Mouse (Mus musculus): ENCODE measurements around the gene Prdx2. TPM values are rescaled to one million over a fixed set of nuclear protein-coding genes. Genes with fewer than 3 reads are reported as not detected.
A peak's percentile ranks its signal among the peaks of the same experiment; 100 is the strongest.

Gene Prdx2
- polyA plus RNA-seq, 1 experiment from 2014 or later: 771 TPM

- no peaks in the 10 kb centered on the region for H3K9me3 ChIP-seq (ENCODE audit: control insufficient read depth, low read length)
- DNase-seq (ENCODE audit: low spot score) (peak; percentile 91), ATAC-seq (replicated peaks; ENCODE audit: low FRiP score, low TSS enrichment, low read depth) (peak; percentile 84)
- peak overlapping the region; percentile 61 for H3K9ac ChIP-seq (ENCODE audit: low read length)
- H3K4me1 ChIP-seq (replicated peaks; ENCODE audit: control insufficient read depth, insufficient read depth, low read length): peaks cover 19% of the 10 kb centered on the region
- peaks cover 12% of the 10 kb centered on the region for H3K36me3 ChIP-seq (ENCODE audit: control insufficient read depth, insufficient read depth, low read length)
- peak overlapping the region; percentile 70 for H3K4me3 ChIP-seq (ENCODE audit: low read depth, low read length)
- peak overlapping the region; percentile 9; the same call in 1 of the 2 replicates for H3K27ac ChIP-seq (ENCODE audit: low read depth)
- H3K27me3 ChIP-seq (replicated peaks; ENCODE audit: control insufficient read depth, insufficient read depth, low read length): no peaks in the 10 kb centered on the region
- under 1% methylated on average over 41 of the region's 41 CpGs for WGBS
- H3K4me2 ChIP-seq (ENCODE audit: low read length): peak overlapping the region; percentile 87
Observed at GRCm38 (mm10) chr8:84965731-84966291, 3.6 kb upstream of the Prdx2 start.

- Histone ChIP-seq H3K27ac (ENCODE audit: low read depth) (no peak overlapping the region; the same call in 1 of the 2 replicates), H3K4me2 (ENCODE audit: low read length) (peak overlapping the region; percentile 87; the same call in 1 of the 2 replicates), H3K4me3 (ENCODE audit: low read depth, low read length) (no peak overlapping the region), H3K9ac (ENCODE audit: low read length) (no peak overlapping the region), H3K36me3 (ENCODE audit: control insufficient read depth, insufficient read depth, low read length) (peaks cover 15% of the 10 kb centered on the region), H3K9me3 (ENCODE audit: control insufficient read depth, low read length) (no peaks in the 10 kb centered on the region), H3K4me1 (replicated peaks; ENCODE audit: control insufficient read depth, insufficient read depth, low read length) (peaks cover 22% of the 10 kb centered on the region), H3K27me3 (replicated peaks; ENCODE audit: control insufficient read depth, insufficient read depth, low read length) (no peaks in the 10 kb centered on the region)
- DNase-seq (ENCODE audit: low spot score) (no peak), ATAC-seq (replicated peaks; ENCODE audit: low FRiP score, low TSS enrichment, low read depth) (no peak)
- WGBS: 40% methylated on average over 3 of the region's 3 CpGs
Observed at GRCm38 (mm10) chr8:84966603-84967002, 2.8 kb upstream of the Prdx2 start.

GRCm38 (mm10) chr8:84967532-84968304 is 1.7 kb upstream of the Prdx2 start:
- DNase-seq (ENCODE audit: low spot score) (no peak), ATAC-seq (replicated peaks; ENCODE audit: low FRiP score, low TSS enrichment, low read depth) (no peak)
- Histone ChIP-seq H3K4me2 (ENCODE audit: low read length) (no peak overlapping the region), H3K4me1 (replicated peaks; ENCODE audit: control insufficient read depth, insufficient read depth, low read length) (peaks cover 22% of the 10 kb centered on the region), H3K9me3 (ENCODE audit: control insufficient read depth, low read length) (no peaks in the 10 kb centered on the region), H3K4me3 (ENCODE audit: low read depth, low read length) (no peak overlapping the region), H3K36me3 (ENCODE audit: control insufficient read depth, insufficient read depth, low read length) (peaks cover 22% of the 10 kb centered on the region), H3K27me3 (replicated peaks; ENCODE audit: control insufficient read depth, insufficient read depth, low read length) (no peaks in the 10 kb centered on the region), H3K27ac (ENCODE audit: low read depth) (no peak overlapping the region), H3K9ac (ENCODE audit: low read length) (no peak overlapping the region)
- 92% methylated on average over 13 of the region's 13 CpGs for WGBS

GRCm38 (mm10) chr8:84968650-84969049 is 737 bp upstream of the Prdx2 start:
- Histone ChIP-seq H3K9me3 (ENCODE audit: control insufficient read depth, low read length) (no peaks in the 10 kb centered on the region), H3K27ac (ENCODE audit: low read depth) (peak overlapping the region; percentile 81), H3K4me3 (ENCODE audit: low read depth, low read length) (peak overlapping the region; percentile 68), H3K27me3 (replicated peaks; ENCODE audit: control insufficient read depth, insufficient read depth, low read length) (no peaks in the 10 kb centered on the region), H3K4me1 (replicated peaks; ENCODE audit: control insufficient read depth, insufficient read depth, low read length) (peaks cover 22% of the 10 kb centered on the region), H3K36me3 (ENCODE audit: control insufficient read depth, insufficient read depth, low read length) (peaks cover 31% of the 10 kb centered on the region), H3K9ac (ENCODE audit: low read length) (peak overlapping the region; percentile 87), H3K4me2 (ENCODE audit: low read length) (peak overlapping the region; percentile 87)
- WGBS: 6% methylated on average over 2 of the region's 2 CpGs
- no peak for DNase-seq (ENCODE audit: low spot score)
- no peak for ATAC-seq (replicated peaks; ENCODE audit: low FRiP score, low TSS enrichment, low read depth)

- H3K9me3 ChIP-seq (ENCODE audit: control insufficient read depth, low read length): no peaks in the 10 kb centered on the region
- H3K9ac ChIP-seq (ENCODE audit: low read length): peak overlapping the region; percentile 87
- H3K27me3 ChIP-seq (replicated peaks; ENCODE audit: control insufficient read depth, insufficient read depth, low read length): no peaks in the 10 kb centered on the region
- DNase-seq (ENCODE audit: low spot score): no peak
- WGBS: 7% methylated on average over 21 of the region's 21 CpGs
- peak overlapping the region; percentile 68 for H3K4me3 ChIP-seq (ENCODE audit: low read depth, low read length)
- no peak for ATAC-seq (replicated peaks; ENCODE audit: low FRiP score, low TSS enrichment, low read depth)
- H3K4me1 ChIP-seq (replicated peaks; ENCODE audit: control insufficient read depth, insufficient read depth, low read length): peaks cover 26% of the 10 kb centered on the region
- H3K36me3 ChIP-seq (ENCODE audit: control insufficient read depth, insufficient read depth, low read length): peaks cover 46% of the 10 kb centered on the region
- H3K4me2 ChIP-seq (ENCODE audit: low read length): peak overlapping the region; percentile 87
- peak overlapping the region; percentile 81; the same call in 1 of the 2 replicates for H3K27ac ChIP-seq (ENCODE audit: low read depth)
Observed at GRCm38 (mm10) chr8:84970135-84970790, 876 bp downstream of the Prdx2 start.

- H3K27ac ChIP-seq (ENCODE audit: low read depth): no peak overlapping the region
- WGBS: 60% methylated on average over 5 of the region's 5 CpGs
- peak overlapping the region; percentile 68 for H3K4me3 ChIP-seq (ENCODE audit: low read depth, low read length)
- peaks cover 29% of the 10 kb centered on the region for H3K4me1 ChIP-seq (replicated peaks; ENCODE audit: control insufficient read depth, insufficient read depth, low read length)
- DNase-seq (ENCODE audit: low spot score) (no peak), ATAC-seq (replicated peaks; ENCODE audit: low FRiP score, low TSS enrichment, low read depth) (no peak)
- peak overlapping the region; percentile 87 for H3K4me2 ChIP-seq (ENCODE audit: low read length)
- peaks cover 47% of the 10 kb centered on the region for H3K36me3 ChIP-seq (ENCODE audit: control insufficient read depth, insufficient read depth, low read length)
- H3K9me3 ChIP-seq (ENCODE audit: control insufficient read depth, low read length): no peaks in the 10 kb centered on the region
- no peaks in the 10 kb centered on the region for H3K27me3 ChIP-seq (replicated peaks; ENCODE audit: control insufficient read depth, insufficient read depth, low read length)
- peak overlapping the region; percentile 87 for H3K9ac ChIP-seq (ENCODE audit: low read length)
Observed at GRCm38 (mm10) chr8:84970913-84971312, 1.5 kb downstream of the Prdx2 start.

GRCm38 (mm10) chr8:84973079-84973478 is 3.7 kb downstream of the Prdx2 start:
- Histone ChIP-seq H3K9me3 (ENCODE audit: control insufficient read depth, low read length) (no peaks in the 10 kb centered on the region), H3K36me3 (ENCODE audit: control insufficient read depth, insufficient read depth, low read length) (peaks cover 47% of the 10 kb centered on the region), H3K4me2 (ENCODE audit: low read length) (no peak overlapping the region), H3K27me3 (replicated peaks; ENCODE audit: control insufficient read depth, insufficient read depth, low read length) (peaks cover 8% of the 10 kb centered on the region), H3K9ac (ENCODE audit: low read length) (no peak overlapping the region), H3K4me1 (replicated peaks; ENCODE audit: control insufficient read depth, insufficient read depth, low read length) (peaks cover 42% of the 10 kb centered on the region), H3K27ac (ENCODE audit: low read depth) (no peak overlapping the region), H3K4me3 (ENCODE audit: low read depth, low read length) (no peak overlapping the region)
- 80% methylated on average over 1 of the region's 1 CpGs for WGBS
- ATAC-seq (replicated peaks; ENCODE audit: low FRiP score, low TSS enrichment, low read depth) (no peak), DNase-seq (ENCODE audit: low spot score) (no peak)

- 72% methylated on average over 4 of the region's 4 CpGs for WGBS
- H3K27ac ChIP-seq (ENCODE audit: low read depth): no peak overlapping the region
- no peak for ATAC-seq (replicated peaks; ENCODE audit: low FRiP score, low TSS enrichment, low read depth)
Observed at GRCm38 (mm10) chr8:84973803-84974542, 4.6 kb downstream of the Prdx2 start.

More at GRCm38 (mm10) chr8:84973803-84974542, 4.6 kb downstream of the Prdx2 start:
- Histone ChIP-seq H3K36me3 (ENCODE audit: control insufficient read depth, insufficient read depth, low read length) (peaks cover 47% of the 10 kb centered on the region), H3K4me3 (ENCODE audit: low read depth, low read length) (no peak overlapping the region), H3K4me1 (replicated peaks; ENCODE audit: control insufficient read depth, insufficient read depth, low read length) (peaks cover 41% of the 10 kb centered on the region), H3K9me3 (ENCODE audit: control insufficient read depth, low read length) (no peaks in the 10 kb centered on the region), H3K27me3 (replicated peaks; ENCODE audit: control insufficient read depth, insufficient read depth, low read length) (peaks cover 8% of the 10 kb centered on the region), H3K9ac (ENCODE audit: low read length) (no peak overlapping the region), H3K4me2 (ENCODE audit: low read length) (no peak overlapping the region)
- DNase-seq (ENCODE audit: low spot score): no peak
